Mouse (Mus musculus): ENCODE data around the gene Ctnna2. TPM values are rescaled to one million over a fixed set of nuclear protein-coding genes. Genes with fewer than 3 reads are reported as not detected.

Ctnna2 gene
- polyA plus RNA-seq, 1 experiment from 2014 or later = 7.2 TPM

DNA sequence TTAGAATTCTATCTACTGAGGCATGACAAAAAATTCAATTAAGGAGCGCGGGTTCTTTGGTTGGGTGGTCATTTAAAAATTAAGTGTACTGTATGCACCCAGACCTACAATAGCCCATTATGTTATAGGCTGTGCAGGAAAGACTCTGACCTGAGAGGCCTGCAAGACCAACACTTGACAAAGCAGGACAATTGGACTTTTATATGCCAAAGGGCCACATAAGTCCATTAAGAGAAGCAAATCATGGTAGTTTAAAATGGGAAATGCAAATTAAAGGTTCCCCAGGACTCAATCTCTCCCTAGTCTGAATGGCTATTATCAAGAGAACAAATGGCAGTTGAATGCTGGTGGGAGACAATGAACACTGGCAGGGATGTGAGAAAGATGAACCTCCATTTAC, 790.9 kb downstream of the Ctnna2 start:
- WGBS = 90% methylated on average over 2 of the region's 2 CpGs
- no peaks in the 10 kb centered on the region for H3K9me3 ChIP-seq (replicated peaks; ENCODE audit: control insufficient read depth, low read length)
- H3K27me3 ChIP-seq (ENCODE audit: control insufficient read depth, insufficient read depth, low read length) = no peaks in the 10 kb centered on the region
- H3K9ac ChIP-seq (ENCODE audit: low read length) = no peak overlapping the region
- H3K27ac ChIP-seq (ENCODE audit: low read length) = no peak overlapping the region
- H3K4me3 ChIP-seq (replicated peaks; ENCODE audit: low read length) = no peak overlapping the region
- ATAC-seq (ENCODE audit: insufficient read depth, low FRiP score) = no peak
- H3K4me2 ChIP-seq (ENCODE audit: low read depth, low read length) = no peak overlapping the region
- no peaks in the 10 kb centered on the region for H3K36me3 ChIP-seq (ENCODE audit: control insufficient read depth, insufficient read depth, low read length)
- no peaks in the 10 kb centered on the region for H3K4me1 ChIP-seq (ENCODE audit: control insufficient read depth, insufficient read depth, low read length)

DNA sequence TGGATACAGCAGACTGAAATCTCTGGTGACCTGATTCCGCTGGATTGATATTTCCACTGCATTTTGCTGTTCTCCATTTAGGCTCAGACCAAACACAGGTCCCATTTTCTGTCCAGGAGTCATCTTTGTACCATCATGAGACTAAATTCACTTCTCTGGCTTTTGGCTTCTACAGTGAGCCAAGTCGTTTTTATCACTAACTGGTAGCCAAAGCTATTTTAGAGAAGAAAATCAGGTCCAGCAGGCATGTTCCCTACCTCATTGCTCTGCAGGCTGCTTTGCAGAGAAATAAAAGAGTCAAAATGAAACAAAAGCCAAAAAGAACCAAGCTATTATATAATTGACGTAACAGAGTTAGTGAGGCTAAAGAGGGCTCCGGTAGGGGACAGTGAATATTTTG, 793.7 kb downstream of the Ctnna2 start:
- ATAC-seq (ENCODE audit: insufficient read depth, low FRiP score) = no peak
- H3K4me1 ChIP-seq (ENCODE audit: control insufficient read depth, insufficient read depth, low read length) = no peaks in the 10 kb centered on the region
- no peak overlapping the region for H3K9ac ChIP-seq (ENCODE audit: low read length)
- no peak overlapping the region for H3K4me3 ChIP-seq (replicated peaks; ENCODE audit: low read length)
- no peak overlapping the region for H3K27ac ChIP-seq (ENCODE audit: low read length)
- H3K4me2 ChIP-seq (ENCODE audit: low read depth, low read length) = no peak overlapping the region
- no peaks in the 10 kb centered on the region for H3K9me3 ChIP-seq (replicated peaks; ENCODE audit: control insufficient read depth, low read length)
- H3K27me3 ChIP-seq (ENCODE audit: control insufficient read depth, insufficient read depth, low read length) = no peaks in the 10 kb centered on the region
- 84% methylated on average over 4 of the region's 4 CpGs for WGBS
- no peaks in the 10 kb centered on the region for H3K36me3 ChIP-seq (ENCODE audit: control insufficient read depth, insufficient read depth, low read length)

DNA sequence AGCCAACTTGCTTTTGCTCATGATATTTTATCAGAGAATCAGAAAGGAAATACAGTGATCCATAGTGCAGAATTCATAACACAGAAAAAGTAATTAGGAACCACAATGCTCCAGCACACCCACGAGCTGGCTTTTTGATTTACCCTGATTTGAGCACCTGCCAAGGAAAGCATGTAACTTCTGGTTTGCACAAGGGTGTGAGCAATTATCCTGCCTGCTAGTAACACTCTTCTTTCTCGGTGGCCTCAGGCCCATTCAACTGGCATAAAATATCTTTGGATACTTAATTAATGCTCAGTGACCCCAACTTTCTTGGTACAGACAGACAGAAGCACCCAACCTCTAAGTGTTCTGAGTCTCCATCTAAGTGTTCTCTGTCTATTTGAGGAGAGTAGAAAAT, 794.6 kb downstream of the Ctnna2 start:
- H3K27me3 ChIP-seq (ENCODE audit: control insufficient read depth, insufficient read depth, low read length) = no peaks in the 10 kb centered on the region
- H3K9ac ChIP-seq (ENCODE audit: low read length) = no peak overlapping the region
- ATAC-seq (ENCODE audit: insufficient read depth, low FRiP score) = no peak
- H3K4me1 ChIP-seq (ENCODE audit: control insufficient read depth, insufficient read depth, low read length) = no peaks in the 10 kb centered on the region
- 48% methylated on average over 2 of the region's 2 CpGs for WGBS
- H3K9me3 ChIP-seq (replicated peaks; ENCODE audit: control insufficient read depth, low read length) = no peaks in the 10 kb centered on the region
- no peak overlapping the region for H3K27ac ChIP-seq (ENCODE audit: low read length)
- no peaks in the 10 kb centered on the region for H3K36me3 ChIP-seq (ENCODE audit: control insufficient read depth, insufficient read depth, low read length)
- no peak overlapping the region for H3K4me2 ChIP-seq (ENCODE audit: low read depth, low read length)
- H3K4me3 ChIP-seq (replicated peaks; ENCODE audit: low read length) = no peak overlapping the region

- Histone ChIP-seq H3K27me3 (ENCODE audit: control insufficient read depth, insufficient read depth, low read length) (no peaks in the 10 kb centered on the region), H3K27ac (ENCODE audit: low read length) (no peak overlapping the region), H3K9me3 (replicated peaks; ENCODE audit: control insufficient read depth, low read length) (no peaks in the 10 kb centered on the region), H3K36me3 (ENCODE audit: control insufficient read depth, insufficient read depth, low read length) (no peaks in the 10 kb centered on the region), H3K4me3 (replicated peaks; ENCODE audit: low read length) (no peak overlapping the region), H3K4me2 (ENCODE audit: low read depth, low read length) (no peak overlapping the region), H3K9ac (ENCODE audit: low read length) (no peak overlapping the region), H3K4me1 (ENCODE audit: control insufficient read depth, insufficient read depth, low read length) (no peaks in the 10 kb centered on the region)
- WGBS = 50% methylated on average over 4 of the region's 4 CpGs
- no peak for ATAC-seq (ENCODE audit: insufficient read depth, low FRiP score)
Measured at GRCm38 (mm10) chr6:77175764-77176163, 803.7 kb downstream of the Ctnna2 start.

DNA sequence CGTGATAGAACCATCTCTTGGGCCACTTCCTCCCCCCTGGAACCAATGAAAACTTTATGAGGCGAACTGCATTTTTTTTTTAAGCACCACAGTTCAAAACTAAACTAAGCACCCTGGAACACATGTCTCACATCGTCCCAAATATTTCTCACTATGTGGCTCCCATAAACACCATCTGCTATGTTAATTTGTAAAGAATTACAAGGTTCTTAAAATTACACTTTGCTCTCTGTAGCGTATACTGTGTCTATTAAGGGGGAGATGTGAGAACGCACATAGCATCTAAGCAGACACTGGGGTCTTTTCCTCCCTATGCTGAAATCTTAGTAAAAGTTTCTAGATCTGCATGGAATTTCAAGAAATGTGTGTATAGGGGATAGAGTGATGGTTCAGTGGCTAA, 822.5 kb downstream of the Ctnna2 start:
- H3K9ac ChIP-seq (ENCODE audit: low read length) = no peak overlapping the region
- H3K4me1 ChIP-seq (ENCODE audit: control insufficient read depth, insufficient read depth, low read length) = no peaks in the 10 kb centered on the region
- H3K9me3 ChIP-seq (replicated peaks; ENCODE audit: control insufficient read depth, low read length) = no peaks in the 10 kb centered on the region
- H3K4me3 ChIP-seq (replicated peaks; ENCODE audit: low read length) = no peak overlapping the region
- H3K4me2 ChIP-seq (ENCODE audit: low read depth, low read length) = no peak overlapping the region
- no peak overlapping the region for H3K27ac ChIP-seq (ENCODE audit: low read length)
- WGBS = 73% methylated on average over 5 of the region's 5 CpGs
- H3K36me3 ChIP-seq (ENCODE audit: control insufficient read depth, insufficient read depth, low read length) = no peaks in the 10 kb centered on the region
- no peaks in the 10 kb centered on the region for H3K27me3 ChIP-seq (ENCODE audit: control insufficient read depth, insufficient read depth, low read length)
- no peak for ATAC-seq (ENCODE audit: insufficient read depth, low FRiP score)

- Histone ChIP-seq H3K27me3 (ENCODE audit: control insufficient read depth, insufficient read depth, low read length) (no peaks in the 10 kb centered on the region), H3K9ac (ENCODE audit: low read length) (no peak overlapping the region), H3K27ac (ENCODE audit: low read length) (no peak overlapping the region), H3K9me3 (replicated peaks; ENCODE audit: control insufficient read depth, low read length) (no peaks in the 10 kb centered on the region), H3K4me2 (ENCODE audit: low read depth, low read length) (no peak overlapping the region), H3K36me3 (ENCODE audit: control insufficient read depth, insufficient read depth, low read length) (no peaks in the 10 kb centered on the region), H3K4me1 (ENCODE audit: control insufficient read depth, insufficient read depth, low read length) (no peaks in the 10 kb centered on the region), H3K4me3 (replicated peaks; ENCODE audit: low read length) (no peak overlapping the region)
- 92% methylated on average over 4 of the region's 4 CpGs for WGBS
- no peak for ATAC-seq (ENCODE audit: insufficient read depth, low FRiP score)
Measured at GRCm38 (mm10) chr6:77139306-77139920, 840.1 kb downstream of the Ctnna2 start.

GRCm38 (mm10) chr6:77120926-77121325, 858.6 kb downstream of the Ctnna2 start:
- Histone ChIP-seq H3K9me3 (replicated peaks; ENCODE audit: control insufficient read depth, low read length) (no peaks in the 10 kb centered on the region), H3K4me1 (ENCODE audit: control insufficient read depth, insufficient read depth, low read length) (no peaks in the 10 kb centered on the region), H3K27me3 (ENCODE audit: control insufficient read depth, insufficient read depth, low read length) (no peaks in the 10 kb centered on the region), H3K4me2 (ENCODE audit: low read depth, low read length) (no peak overlapping the region), H3K27ac (ENCODE audit: low read length) (no peak overlapping the region), H3K36me3 (ENCODE audit: control insufficient read depth, insufficient read depth, low read length) (no peaks in the 10 kb centered on the region), H3K9ac (ENCODE audit: low read length) (no peak overlapping the region), H3K4me3 (replicated peaks; ENCODE audit: low read length) (no peak overlapping the region)
- no peak for ATAC-seq (ENCODE audit: insufficient read depth, low FRiP score)
- 72% methylated on average over 2 of the region's 2 CpGs for WGBS

- no peak overlapping the region for H3K4me3 ChIP-seq (replicated peaks; ENCODE audit: low read length)
- ATAC-seq (ENCODE audit: insufficient read depth, low FRiP score) = no peak
Measured at GRCm38 (mm10) chr6:77120510-77120909, 859.0 kb downstream of the Ctnna2 start.

GRCm38 (mm10) chr6:77109095-77109945, 870.2 kb downstream of the Ctnna2 start:
- Histone ChIP-seq H3K4me1 (ENCODE audit: control insufficient read depth, insufficient read depth, low read length) (no peaks in the 10 kb centered on the region), H3K27ac (ENCODE audit: low read length) (no peak overlapping the region), H3K9ac (ENCODE audit: low read length) (no peak overlapping the region), H3K9me3 (replicated peaks; ENCODE audit: control insufficient read depth, low read length) (no peaks in the 10 kb centered on the region), H3K4me2 (ENCODE audit: low read depth, low read length) (no peak overlapping the region), H3K36me3 (ENCODE audit: control insufficient read depth, insufficient read depth, low read length) (no peaks in the 10 kb centered on the region), H3K27me3 (ENCODE audit: control insufficient read depth, insufficient read depth, low read length) (no peaks in the 10 kb centered on the region), H3K4me3 (replicated peaks; ENCODE audit: low read length) (no peak overlapping the region)
- 65% methylated on average over 10 of the region's 10 CpGs for WGBS
- ATAC-seq (ENCODE audit: insufficient read depth, low FRiP score) = no peak

More at GRCm38 (mm10) chr6:77120510-77120909, 859.0 kb downstream of the Ctnna2 start:
- Histone ChIP-seq H3K36me3 (ENCODE audit: control insufficient read depth, insufficient read depth, low read length) (no peaks in the 10 kb centered on the region), H3K4me2 (ENCODE audit: low read depth, low read length) (no peak overlapping the region), H3K27me3 (ENCODE audit: control insufficient read depth, insufficient read depth, low read length) (no peaks in the 10 kb centered on the region), H3K27ac (ENCODE audit: low read length) (no peak overlapping the region), H3K4me1 (ENCODE audit: control insufficient read depth, insufficient read depth, low read length) (no peaks in the 10 kb centered on the region), H3K9me3 (replicated peaks; ENCODE audit: control insufficient read depth, low read length) (no peaks in the 10 kb centered on the region), H3K9ac (ENCODE audit: low read length) (no peak overlapping the region)
- WGBS = 71% methylated on average over 5 of the region's 5 CpGs

Measured in stomach, embryonic 16.5 days (tissue).